In the genomic region with DNA sequence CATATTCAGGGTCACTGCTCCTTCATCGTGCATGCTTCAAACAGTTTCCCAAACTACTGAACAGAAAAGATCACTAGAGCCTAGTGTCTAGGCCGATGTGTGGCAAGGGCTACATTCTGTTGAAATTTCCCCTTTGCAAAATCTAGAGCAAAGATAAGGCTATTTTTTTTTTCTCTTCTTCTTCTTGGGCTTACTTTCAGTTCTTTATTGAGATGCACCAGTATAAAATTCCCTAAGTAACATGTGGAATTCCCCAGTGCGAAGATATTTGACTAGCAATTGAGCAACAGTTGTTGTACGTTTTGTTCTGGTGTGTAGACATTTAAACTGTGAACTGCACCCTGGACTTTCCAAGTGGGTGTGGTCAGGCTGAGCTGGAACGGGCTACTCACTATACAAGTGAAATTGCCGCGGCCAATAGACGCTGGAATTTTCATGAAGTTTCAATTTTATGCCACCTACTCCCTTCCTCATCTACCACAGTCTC, we compare ENCODE assay signal across 10 mouse cellular contexts. TPM values are rescaled to one million over a fixed set of nuclear protein-coding genes. Genes with fewer than 3 reads are reported as not detected.
DNase-seq lines count a peak whose midpoint lies in the region; ATAC-seq and TF ChIP-seq lines count a peak whose summit lies in the region.
"Had no signal": no experiment of that assay in that cellular context is flagged by ENCODE, and none has a peak within 500 bp of the region (broad histone marks: within the 10 kb centered on the region; RNA-seq: fewer than 3 reads in every experiment).

No protein-coding gene starts in this region.

- TF ChIP-seq POLR2A in heart, adult 2 months (IDR thresholded peaks at IDR 0.05; ENCODE audit: insufficient read depth, low read depth, low read length), result no peak

- peak; percentile 49 to 64 for DNase-seq in heart, adult 2 months
- DNase-seq in heart, embryonic 10.5 days (ENCODE audit: low spot score), result no peak
- DNase-seq in kidney, adult 9 months, result peak; percentile 81
- DNase-seq in forebrain, embryonic 14.5 days (ENCODE audit: low spot score), result no peak
- DNase-seq in spleen, adult 18-20 months, result no peak
- DNase-seq in left cerebral cortex, postnatal 14 days (ENCODE audit: low spot score in 2 of 2), result no peak

- H3K4me2 ChIP-seq in forebrain, embryonic 14.5 days (ENCODE audit: low read length), result no peak overlapping the region
- H3K4me2 ChIP-seq: hindbrain, embryonic 13.5 days had no signal

- H3K27me3 ChIP-seq in heart, adult 2 months (ENCODE audit: control insufficient read depth, insufficient read depth, low read length), result no peaks in the 10 kb centered on the region
- H3K27me3 ChIP-seq in heart, embryonic 10.5 days (ENCODE audit: insufficient read depth, poor library complexity, severe bottlenecking), result no peaks in the 10 kb centered on the region
- no peaks in the 10 kb centered on the region for H3K27me3 ChIP-seq in forebrain, embryonic 14.5 days (replicated peaks; ENCODE audit: control insufficient read depth, insufficient read depth, low read length)
- H3K27me3 ChIP-seq: hindbrain, embryonic 13.5 days; Patski had no signal

- WGBS in heart, adult 2 months, result 18% methylated on average over 8 of the region's 8 CpGs
- WGBS in heart, embryonic 10.5 days, result 72% methylated on average over 8 of the region's 8 CpGs
- WGBS in forebrain, embryonic 14.5 days, result 87% methylated on average over 8 of the region's 8 CpGs

- H3K4me3 ChIP-seq in heart, adult 2 months, result peak overlapping the region; percentile 26; the same call in 1 of the 2 replicates
- no peak overlapping the region for H3K4me3 ChIP-seq in heart, embryonic 10.5 days
- no peak overlapping the region for H3K4me3 ChIP-seq in brown adipose tissue, adult 24 weeks (ENCODE audit: insufficient read depth, low read depth, low read length)
- no peak overlapping the region for H3K4me3 ChIP-seq in forebrain, embryonic 14.5 days (ENCODE audit: low read depth, low read length)
- H3K4me3 ChIP-seq: hindbrain, embryonic 13.5 days had no signal

- peak overlapping the region; percentile 29 for H3K27ac ChIP-seq in heart, adult 2 months
- no peak overlapping the region for H3K27ac ChIP-seq in heart, embryonic 10.5 days
- H3K27ac ChIP-seq in brown adipose tissue, adult 24 weeks (replicated peaks; ENCODE audit: low read depth, low read length), result 0 out of 2 replicates have a peak overlapping the region, but pooled peaks have one; percentile 12
- no peak overlapping the region for H3K27ac ChIP-seq in forebrain, embryonic 14.5 days (ENCODE audit: low read depth, low read length)
- H3K27ac ChIP-seq: hindbrain, embryonic 13.5 days had no signal

- H3K36me3 ChIP-seq in heart, adult 2 months (ENCODE audit: control insufficient read depth, insufficient read depth, low read length), result peaks cover 3% of the 10 kb centered on the region
- peaks cover 30% of the 10 kb centered on the region for H3K36me3 ChIP-seq in heart, embryonic 10.5 days
- peaks cover 17% of the 10 kb centered on the region; the same call in 1 of the 2 replicates for H3K36me3 ChIP-seq in forebrain, embryonic 14.5 days (ENCODE audit: control insufficient read depth, insufficient read depth, low read length)

- H3K4me1 ChIP-seq in heart, adult 2 months (ENCODE audit: control insufficient read depth, insufficient read depth, low read length), result peaks cover 3% of the 10 kb centered on the region
- H3K4me1 ChIP-seq in heart, embryonic 10.5 days, result peaks cover 23% of the 10 kb centered on the region
- peaks cover 13% of the 10 kb centered on the region; the same call in 1 of the 2 replicates for H3K4me1 ChIP-seq in brown adipose tissue, adult 24 weeks (ENCODE audit: control insufficient read depth, insufficient read depth, insufficient read length, low read length)
- peaks cover 2% of the 10 kb centered on the region for H3K4me1 ChIP-seq in forebrain, embryonic 14.5 days (ENCODE audit: control insufficient read depth, insufficient read depth, low read length)

- TF ChIP-seq EP300 in heart, adult 2 months (IDR thresholded peaks at IDR 0.05; ENCODE audit: insufficient read depth, low read depth, low read length), result no peak

- H3K9me3 ChIP-seq in heart, embryonic 10.5 days, result no peaks in the 10 kb centered on the region
- H3K9me3 ChIP-seq in forebrain, embryonic 14.5 days (replicated peaks; ENCODE audit: control insufficient read depth, low read length), result no peaks in the 10 kb centered on the region
- H3K9me3 ChIP-seq: hindbrain, embryonic 13.5 days had no signal

- TF ChIP-seq CTCF in heart, adult 2 months (IDR thresholded peaks at IDR 0.05), result no peak

- ATAC-seq in monocyte, adult 5-6 weeks (replicated peaks; ENCODE audit: insufficient number of reproducible peaks, low FRiP score, low TSS enrichment, poor library complexity, severe bottlenecking), result peak; percentile 81
- ATAC-seq in forebrain, embryonic 14.5 days, result no peak
- ATAC-seq: Patski had no signal

- intact Hi-C loops in heart, adult 2 months (cut with DNase I), result no loop called here
- intact Hi-C loops in left cerebral cortex, postnatal 14 days (cut with DNase I), result no loop called here

- H3K79me2 ChIP-seq in heart, adult 2 months (replicated peaks; ENCODE audit: control insufficient read depth, insufficient read depth, low read length), result no peaks in the 10 kb centered on the region

- H3K9ac ChIP-seq in heart, adult 2 months (ENCODE audit: low read depth, low read length), result no peak overlapping the region
- no peak overlapping the region for H3K9ac ChIP-seq in forebrain, embryonic 14.5 days (ENCODE audit: low read length)
- H3K9ac ChIP-seq: hindbrain, embryonic 13.5 days had no signal

RNA-seq across cellular contexts. Expression of gene Tnfaip3, which starts 6.2 kb away (rescaled TPM):
- total RNA-seq in heart, adult 2 months (2021), result 1 to 10 TPM; 2.0 to 2.1 TPM
- 1.5 and 2.4 TPM in 2 replicates for polyA plus RNA-seq in heart, adult 2 months (2012; rRNA removed)
- polyA plus RNA-seq in heart, embryonic 10.5 days (2016; fragmentation: Nextera tagmentation; extraction: Ambion mirVana), result 1.6 and 3.7 TPM in 2 replicates
- polyA plus RNA-seq in brown adipose tissue, adult 24 weeks (2012; ENCODE audit: insufficient read depth, insufficient read length, missing spikeins), result 1.7 and 2.0 TPM in 2 replicates
- 303 to 429 TPM (median 333 TPM) in 3 replicates for total RNA-seq in monocyte, adult 5-6 weeks (2017)
- polyA plus RNA-seq in forebrain, embryonic 14.5 days (2014; fragmentation: Nextera tagmentation; extraction: Ambion mirVana), result 1.9 and 2.1 TPM in 2 replicates
- total RNA-seq in left cerebral cortex, postnatal 14 days (2021), result 1 to 10 TPM; 3.4 to 4.1 TPM

Comparison
In these comparisons a context has a peak if more than half of its experiments do, and no peak if none do; other contexts are left out.
1. DNase-seq: peak in heart, adult 2 months (2 of 2) and kidney, adult 9 months (single experiment); none in heart, embryonic 10.5 days (single experiment), forebrain, embryonic 14.5 days (single experiment), spleen, adult 18-20 months (0 of 2) and left cerebral cortex, postnatal 14 days (0 of 2).
2. H3K27ac ChIP-seq: peak in heart, adult 2 months (single experiment) and brown adipose tissue, adult 24 weeks (single experiment); none in heart, embryonic 10.5 days (single experiment) and forebrain, embryonic 14.5 days (single experiment).